Mouse (Mus musculus) CH12.LX (cell line): Measurements from ENCODE around the gene BC067074.

Source experiments
- CHD1 ChIP-seq: IDR thresholded peaks from 2 replicates; pipeline ENCODE4 v1.6.1; 2012; ENCODE audit warnings: low read depth, low read length, improper control_type of control experiment, inconsistent platforms
- CTCF ChIP-seq, 2 experiments: IDR thresholded peaks in 1 of 2; conservative IDR thresholded peaks in 1 of 2; 2 replicates each; pipeline ENCODE4 v1.5.1; 2011 to 2012; ENCODE audit warnings: low read depth in 2 of 2, low read length in 2 of 2, improper control_type of control experiment in 1 of 2, inconsistent platforms in 1 of 2, mild to moderate bottlenecking in 1 of 2, moderate library complexity in 1 of 2
- EP300 ChIP-seq: IDR thresholded peaks from 2 replicates; pipeline ENCODE4 v1.6.1; 2011; ENCODE audit warnings: low read length, improper control_type of control experiment
- ETS1 ChIP-seq: conservative IDR thresholded peaks from 2 replicates; pipeline ENCODE4 v1.6.1; 2012; ENCODE audit warnings: low read depth, mild to moderate bottlenecking, inconsistent platforms, low read length, improper control_type of control experiment, moderate library complexity
- GABPA ChIP-seq: IDR thresholded peaks from 2 replicates; pipeline ENCODE4 v1.6.1; 2012; ENCODE audit warnings: low read depth, low read length, improper control_type of control experiment, inconsistent platforms; ENCODE audit not compliant: insufficient replicate concordance
- MAFK ChIP-seq: IDR thresholded peaks from 2 replicates; pipeline ENCODE4 v1.6.1; 2011; ENCODE audit warnings: low read length, improper control_type of control experiment; ENCODE audit not compliant: insufficient replicate concordance
- MYC ChIP-seq: IDR thresholded peaks from 2 replicates; pipeline ENCODE4 v1.6.1; 2011; ENCODE audit warnings: low read depth, mild to moderate bottlenecking, improper control_type of control experiment, low read length
- POLR2A ChIP-seq: IDR thresholded peaks from 2 replicates; pipeline ENCODE4 v1.6.1; 2011; ENCODE audit warnings: low read depth, mild to moderate bottlenecking, improper control_type of control experiment, low read length
- USF1 ChIP-seq: IDR thresholded peaks from 2 replicates; pipeline ENCODE4 v1.6.1; 2014; ENCODE audit warnings: low read depth, mild to moderate bottlenecking, inconsistent platforms, low read length, improper control_type of control experiment
- ZMIZ1 ChIP-seq: IDR thresholded peaks from 2 replicates; pipeline ENCODE4 v1.6.1; 2012; ENCODE audit warnings: low read depth, mild to moderate bottlenecking, inconsistent platforms, low read length, improper control_type of control experiment
- ZNF384 ChIP-seq: IDR thresholded peaks from 2 replicates; pipeline ENCODE4 v1.6.1; 2012; ENCODE audit warnings: low read depth, low read length, improper control_type of control experiment, inconsistent platforms

GRCm38 (mm10) chr13:113397006-113397520 is 104.1 kb downstream of the BC067074 start:
- TF ChIP-seq EP300 (no peak), GABPA (no peak), MAFK (no peak), CHD1 (no peak), ZMIZ1 (no peak), MYC (no peak), POLR2A (no peak), ETS1 (no peak), ZNF384 (no peak), USF1 (no peak), CTCF (conservative IDR thresholded peaks at IDR 0.05 in 1 of 2, IDR thresholded peaks at IDR 0.05 in 1 of 2; ENCODE audit: low read depth in 2 of 2, low read length in 2 of 2) (no peak)
